Mouse (Mus musculus) thymus, postnatal 25 days (tissue): Measurements from ENCODE around the gene Sccpdh.
"Not testable (repeated sequence)": the region's sequence is repeated elsewhere in the genome, so short reads cannot be mapped to it uniquely, and the experiment has no call there.

Experiments
- DNase-seq: peaks from one replicate; pipeline ENCODE4 v3.0.0; 2022

The Sccpdh gene

GRCm38 (mm10) chr1:179668836-179669537 lies 977 bp downstream of the Sccpdh start:
- DNase-seq, result no peak

DNA sequence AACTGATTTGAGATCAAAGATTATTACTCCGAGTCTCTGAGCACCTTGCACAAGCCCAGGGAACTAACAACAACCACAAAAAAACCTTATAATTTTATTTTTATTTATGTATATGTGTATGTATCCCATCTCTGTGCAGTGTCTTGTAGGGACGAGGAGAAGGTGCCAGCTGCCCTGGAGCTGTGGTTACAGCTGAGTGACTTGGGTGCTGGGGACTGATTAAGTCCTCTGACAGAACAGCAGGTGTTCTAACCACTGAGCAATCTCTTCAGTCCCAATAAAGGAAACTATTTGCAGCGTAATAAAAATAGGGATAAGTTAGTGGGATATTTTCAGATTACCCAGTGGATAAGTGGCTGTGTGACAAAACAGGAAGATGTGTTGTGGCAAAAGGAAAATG lies 6.3 kb downstream of the Sccpdh start:
- no peak for DNase-seq

- no peak for DNase-seq
These were observed 9.0 kb downstream of the Sccpdh start for GRCm38 (mm10) chr1:179677031-179677430.

DNA sequence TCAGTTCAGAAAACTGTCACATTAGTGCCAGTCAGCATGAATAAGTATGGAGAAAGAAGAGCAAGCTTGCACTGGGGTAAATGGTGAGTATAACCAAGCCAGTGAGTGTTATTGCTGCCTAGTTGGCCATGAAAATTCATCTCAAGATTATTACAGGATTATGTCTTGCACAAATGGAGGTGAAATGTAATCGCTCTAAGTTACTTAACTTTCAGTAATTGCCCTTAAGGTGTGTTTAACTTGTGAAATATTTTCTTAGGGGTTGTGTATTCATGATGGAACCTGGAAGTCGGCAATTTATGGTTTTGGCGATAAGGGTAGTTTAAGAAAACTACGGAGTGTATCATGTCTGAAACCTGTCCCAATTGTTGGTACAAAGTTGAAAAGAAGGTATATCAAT lies 11.3 kb downstream of the Sccpdh start:
- no peak for DNase-seq

GRCm38 (mm10) chr1:179682753-179683152 lies 14.7 kb downstream of the Sccpdh start:
- DNase-seq, result not testable (repeated sequence)

DNA sequence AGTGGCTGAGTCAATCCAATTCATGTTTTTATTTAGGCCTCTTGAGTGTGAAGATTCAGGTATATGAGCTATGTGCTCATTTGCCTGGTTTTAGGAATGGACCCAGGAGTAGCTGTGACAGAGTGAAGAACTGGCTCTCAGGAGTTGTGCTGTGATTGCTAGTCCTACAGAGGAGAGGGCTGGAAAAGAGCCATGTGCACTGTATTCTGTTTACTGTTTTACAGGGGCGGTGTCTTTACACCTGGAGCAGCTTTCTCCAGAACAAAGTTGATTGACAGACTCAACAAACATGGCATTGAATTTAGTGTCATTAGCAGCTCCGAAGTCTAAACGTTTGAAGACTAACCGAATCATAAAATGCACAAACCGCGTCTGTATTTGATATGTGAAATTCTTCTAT lies 18.3 kb downstream of the Sccpdh start:
- DNase-seq, result no peak

GRCm38 (mm10) chr1:179686781-179687180 lies 18.8 kb downstream of the Sccpdh start:
- no peak for DNase-seq

GRCm38 (mm10) chr1:179687305-179687704 lies 19.3 kb downstream of the Sccpdh start:
- DNase-seq, result no peak

- no peak for DNase-seq
These were observed 20.0 kb downstream of the Sccpdh start for GRCm38 (mm10) chr1:179687966-179688365.

- no peak for DNase-seq
These were observed 20.4 kb downstream of the Sccpdh start for GRCm38 (mm10) chr1:179688415-179688814.

GRCm38 (mm10) chr1:179688914-179689313 lies 20.9 kb downstream of the Sccpdh start:
- DNase-seq, result no peak

GRCm38 (mm10) chr1:179689479-179689878 lies 21.5 kb downstream of the Sccpdh start:
- DNase-seq, result no peak

GRCm38 (mm10) chr1:179704150-179704549 lies 36.1 kb downstream of the Sccpdh start:
- DNase-seq, result no peak

- DNase-seq, result no peak
These were observed 37.1 kb downstream of the Sccpdh start for GRCm38 (mm10) chr1:179705154-179705553.

GRCm38 (mm10) chr1:179709390-179709789 lies 41.4 kb downstream of the Sccpdh start:
- DNase-seq, result no peak

- no peak for DNase-seq
These were observed 42.7 kb downstream of the Sccpdh start for GRCm38 (mm10) chr1:179710739-179711138.

DNA sequence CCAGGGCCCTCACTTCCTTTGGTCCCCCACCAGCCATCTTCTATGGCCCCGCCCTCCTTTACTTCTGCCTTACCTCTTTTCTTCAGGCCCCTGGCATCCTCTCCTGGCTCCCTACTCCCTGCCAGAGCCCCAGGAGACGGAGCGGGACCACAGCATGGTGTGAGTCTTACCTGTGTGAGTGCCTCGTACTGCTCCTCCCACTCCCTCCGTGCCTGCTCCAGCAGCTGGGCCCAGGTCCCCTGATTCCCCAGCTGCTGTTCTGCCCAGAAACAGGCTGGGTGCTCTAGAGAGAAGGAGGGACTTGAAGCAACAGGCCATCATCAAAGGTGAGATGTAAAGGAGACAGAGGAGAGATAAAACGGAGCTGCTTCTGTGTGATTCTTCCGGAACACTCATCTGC lies 44.6 kb downstream of the Sccpdh start:
- DNase-seq, result no peak

- no peak for DNase-seq
These were observed 45.4 kb downstream of the Sccpdh start for GRCm38 (mm10) chr1:179713367-179713766.

DNA sequence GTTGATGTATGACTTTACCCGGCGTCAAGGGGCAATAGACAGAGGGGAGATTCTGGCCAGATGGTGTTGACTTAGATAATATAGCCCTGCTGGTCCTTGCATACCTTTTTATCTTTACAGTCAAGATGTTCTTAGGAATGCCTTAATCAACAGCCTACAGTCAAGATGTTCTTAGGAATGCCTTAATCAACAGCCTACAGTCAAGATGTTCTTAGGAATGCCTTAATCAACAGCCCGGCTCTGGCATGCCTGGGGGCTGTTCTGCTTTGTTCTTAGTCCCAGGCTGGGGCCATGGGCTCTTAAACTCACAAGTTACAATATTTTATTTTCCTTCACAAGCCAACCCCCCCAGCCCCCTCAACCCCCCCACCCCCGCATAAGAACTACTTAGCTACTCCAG lies 47.3 kb downstream of the Sccpdh start:
- DNase-seq, result not testable (repeated sequence)

DNA sequence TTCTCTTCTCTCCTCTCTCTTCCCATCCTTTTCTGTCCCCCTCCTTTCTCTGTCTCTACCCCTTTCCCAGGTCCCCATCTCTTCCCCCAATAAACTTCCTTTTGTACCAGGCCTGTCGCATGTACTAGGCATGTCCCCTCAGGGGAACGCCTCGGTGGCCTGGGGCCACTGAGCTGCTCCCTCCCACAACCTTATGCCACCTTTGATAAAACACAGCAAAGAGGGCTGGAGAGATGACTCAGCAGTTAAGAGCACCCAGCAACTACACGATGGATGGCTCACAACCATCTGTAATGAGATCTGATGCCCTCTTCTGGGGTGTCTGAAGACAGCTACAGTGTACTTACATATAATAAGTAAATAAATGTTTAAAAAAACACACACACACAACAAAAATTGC lies 47.8 kb downstream of the Sccpdh start:
- no peak for DNase-seq

- DNase-seq, result no peak
These were observed 54.9 kb downstream of the Sccpdh start for GRCm38 (mm10) chr1:179722811-179723469.

GRCm38 (mm10) chr1:179728661-179729060 lies 60.7 kb downstream of the Sccpdh start:
- no peak for DNase-seq

DNA sequence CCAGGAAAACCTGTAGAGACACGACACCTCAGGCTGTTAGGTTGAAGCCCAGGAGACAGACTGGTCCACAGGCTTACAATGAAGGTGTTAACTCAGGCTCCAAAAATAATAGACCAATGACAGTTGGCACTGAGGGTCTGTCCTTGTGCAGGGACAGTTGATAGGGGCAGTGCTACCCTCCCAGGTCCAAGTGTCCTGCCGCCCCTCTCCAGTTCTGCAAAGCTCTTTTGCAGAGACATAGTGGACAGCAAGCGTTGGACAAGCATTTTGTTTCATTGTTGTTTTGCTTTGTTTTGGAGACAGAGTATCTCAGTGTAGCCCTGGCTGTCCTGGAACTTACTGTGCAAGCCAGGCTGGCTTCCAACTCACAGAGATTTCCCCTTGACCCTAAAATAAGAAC lies 63.4 kb downstream of the Sccpdh start:
- DNase-seq, result no peak
